Mouse (Mus musculus): ENCODE measurements around the gene Mypn.

Mypn gene

GRCm38 (mm10) chr10:63154226-63154625 lies 49.5 kb downstream of the Mypn start:
- DNase-seq, result no peak

- DNase-seq, result peak; percentile 69
Measured at GRCm38 (mm10) chr10:63153563-63153962, 50.2 kb downstream of the Mypn start.

GRCm38 (mm10) chr10:63152358-63152757 lies 51.4 kb downstream of the Mypn start:
- no peak for DNase-seq

- no peak for DNase-seq
Measured at GRCm38 (mm10) chr10:63142660-63143059, 61.1 kb downstream of the Mypn start.

GRCm38 (mm10) chr10:63136436-63136835 lies 67.3 kb downstream of the Mypn start:
- DNase-seq, result no peak

- no peak for DNase-seq
Measured at GRCm38 (mm10) chr10:63135680-63136079, 68.1 kb downstream of the Mypn start.

GRCm38 (mm10) chr10:63133326-63133725 lies 70.4 kb downstream of the Mypn start:
- no peak for DNase-seq

- no peak for DNase-seq
Measured at GRCm38 (mm10) chr10:63132356-63132755, 71.4 kb downstream of the Mypn start.

GRCm38 (mm10) chr10:63130500-63130899 lies 73.3 kb downstream of the Mypn start:
- no peak for DNase-seq

- DNase-seq, result no peak
Measured at GRCm38 (mm10) chr10:63128256-63128655, 75.5 kb downstream of the Mypn start.

GRCm38 (mm10) chr10:63127156-63127555 lies 76.6 kb downstream of the Mypn start:
- DNase-seq, result no peak

GRCm38 (mm10) chr10:63126116-63126515 lies 77.6 kb downstream of the Mypn start:
- DNase-seq, result no peak

GRCm38 (mm10) chr10:63125343-63125742 lies 78.4 kb downstream of the Mypn start:
- no peak for DNase-seq

- DNase-seq, result no peak
Measured at GRCm38 (mm10) chr10:63124016-63124415, 79.7 kb downstream of the Mypn start.

GRCm38 (mm10) chr10:63123141-63123540 lies 80.6 kb downstream of the Mypn start:
- no peak for DNase-seq

- DNase-seq, result no peak
Measured at GRCm38 (mm10) chr10:63122516-63122915, 81.2 kb downstream of the Mypn start.

GRCm38 (mm10) chr10:63121961-63122360 lies 81.8 kb downstream of the Mypn start:
- DNase-seq, result no peak

- DNase-seq, result no peak
Measured at GRCm38 (mm10) chr10:63119916-63120315, 83.8 kb downstream of the Mypn start.

GRCm38 (mm10) chr10:63117583-63117982 lies 86.2 kb downstream of the Mypn start:
- DNase-seq, result no peak

GRCm38 (mm10) chr10:63116376-63116775 lies 87.4 kb downstream of the Mypn start:
- DNase-seq, result no peak

GRCm38 (mm10) chr10:63115881-63116280 lies 87.9 kb downstream of the Mypn start:
- DNase-seq, result no peak

- DNase-seq, result no peak
Measured at GRCm38 (mm10) chr10:63113716-63114360, 89.9 kb downstream of the Mypn start.

GRCm38 (mm10) chr10:63113027-63113604 lies 90.6 kb downstream of the Mypn start:
- DNase-seq, result no peak

GRCm38 (mm10) chr10:63100657-63101056 lies 103.1 kb downstream of the Mypn start:
- DNase-seq, result no peak

Data from thymus, postnatal 25 days (tissue).